Mouse (Mus musculus) left cerebral cortex, adult 2 months (tissue): Measurements from ENCODE around the gene Tuba4a. TPM values are rescaled to one million over a fixed set of nuclear protein-coding genes. Genes with fewer than 3 reads are reported as not detected.

ENCODE experiments used
- DNase-seq, 2 experiments: peaks; one replicate each; pipeline ENCODE4 v3.0.0; 2021 to 2022; ENCODE audit warnings: low spot score in 2 of 2, mixed read lengths in 1 of 2; ENCODE audit errors: extremely low spot score in 1 of 2
- H3K27ac ChIP-seq: fragments of 200-600 bp; 2 replicates; pipeline ENCODE4 v1.8.1; 2022
- H3K4me3 ChIP-seq: fragments of 200-600 bp; 2 replicates; pipeline ENCODE4 v1.8.1; 2022
- CTCF ChIP-seq: fragments of 200-600 bp; IDR thresholded peaks from 2 replicates; pipeline ENCODE4 v1.8.1; 2022; ENCODE audit warnings: antibody characterized with exemption, mild to moderate bottlenecking, moderate library complexity
- intact Hi-C: fragments of 180-260 bp; cut with DNase I; formaldehyde crosslinking; loops from one replicate; pipeline ENCODE4 v1.15.1; 2025
- microRNA-seq, 2 experiments: library from miRNA; unstranded; fragments of <30 nt; microRNA quantifications; one replicate each; pipeline ENCODE4 v1.2.0; 2021
- total RNA-seq, 2 experiments: library from RNA; stranded (reverse); gene quantifications; 2 replicates each; pipeline ENCODE4 v1.2.3; 2021

The Tuba4a gene
- total RNA-seq, 2 experiments from 2014 or later = 594 to 616 TPM

DNA sequence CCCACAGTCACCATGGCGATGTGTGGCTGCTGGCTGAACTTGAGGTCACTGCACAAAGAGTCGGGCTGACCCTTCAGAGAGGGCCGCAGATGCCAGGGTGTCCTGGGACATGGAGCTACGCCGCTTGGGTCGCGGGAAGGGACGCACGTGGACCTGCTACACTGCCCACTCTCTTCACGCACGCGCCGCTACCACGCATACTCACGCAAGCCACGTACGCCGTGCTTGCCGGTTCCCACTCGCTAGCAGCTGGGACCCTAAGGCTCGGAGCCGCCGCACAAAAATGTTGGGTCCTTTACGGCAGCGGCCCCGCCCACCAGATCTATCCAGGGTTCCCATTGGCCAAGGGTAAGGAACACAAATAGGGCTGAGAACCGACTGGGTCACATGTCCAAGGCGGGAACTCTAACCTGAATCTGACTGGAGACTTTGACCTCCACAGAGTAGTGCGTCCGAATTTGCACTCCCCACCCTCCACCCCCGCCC lies 39.5 kb downstream of the Tuba4a start, which contains the start of gene Abcb6:
TSS of gene Abcb6 (minus strand) at position 288 of the 486 bp plus-strand sequence.
- peak; percentile 89 to 92 for DNase-seq
- TF ChIP-seq CTCF = no peak
- intact Hi-C loops = loop anchor here (1.0 to 5.0 kb wide), 4 partner anchors 11 to 72 kb away; partner anchors contain the start of genes Cnppd1, Retreg2 and Tuba4a

DNA sequence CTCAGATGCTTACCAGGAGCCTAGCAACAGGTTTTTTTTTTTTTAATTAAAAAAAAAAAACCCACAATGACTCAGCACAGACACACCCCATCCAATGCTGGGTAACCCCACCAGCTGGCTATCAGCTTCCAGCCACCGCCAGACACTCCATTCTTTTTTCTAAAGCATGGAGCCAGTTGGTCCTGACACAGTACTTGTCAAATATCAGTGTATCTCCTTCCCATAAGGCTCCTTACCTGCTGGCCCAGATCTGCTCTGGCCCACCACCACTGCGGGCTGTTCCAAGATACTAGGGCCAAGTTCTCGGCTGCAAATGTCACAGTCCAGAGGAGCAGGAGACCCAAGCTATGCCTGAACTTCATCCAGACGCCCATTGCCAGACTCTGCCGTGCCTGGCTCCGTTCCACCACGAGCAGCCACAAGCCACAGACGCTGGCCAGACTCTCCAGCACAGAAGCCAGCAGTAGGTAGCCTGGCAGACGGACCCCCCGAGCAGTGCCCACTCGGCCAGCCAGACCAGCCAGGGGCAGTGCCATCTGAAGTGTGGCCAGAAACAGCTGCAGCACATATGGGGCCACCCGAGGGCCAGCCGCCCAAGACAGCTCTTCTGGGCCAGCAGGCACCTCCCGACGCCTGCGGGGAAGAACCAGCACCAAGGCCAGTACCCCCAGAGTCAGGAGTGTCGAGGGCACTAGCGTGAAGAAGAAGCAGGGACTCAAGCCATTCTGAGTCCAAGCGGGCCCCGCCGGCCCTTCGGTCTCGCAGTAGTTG lies 40.1 kb downstream of the Tuba4a start:
- TF ChIP-seq CTCF = no peak
- H3K4me3 ChIP-seq = peak overlapping the region; percentile 62
- DNase-seq = peak; percentile 38 to 41
- peak overlapping the region; percentile 29 for H3K27ac ChIP-seq
- intact Hi-C loops = loop anchor here (1.0 to 5.0 kb wide), 4 partner anchors 10 to 73 kb away; partner anchors contain the start of genes Cnppd1, Retreg2 and Tuba4a

More for the DNA sequence above, 39.5 kb downstream of the Tuba4a start, which contains the start of gene Abcb6:
- Histone ChIP-seq H3K4me3 (peak within 1 kb of the TSS; percentile 62), H3K27ac (peak within 1 kb of the TSS; percentile 29)

DNA sequence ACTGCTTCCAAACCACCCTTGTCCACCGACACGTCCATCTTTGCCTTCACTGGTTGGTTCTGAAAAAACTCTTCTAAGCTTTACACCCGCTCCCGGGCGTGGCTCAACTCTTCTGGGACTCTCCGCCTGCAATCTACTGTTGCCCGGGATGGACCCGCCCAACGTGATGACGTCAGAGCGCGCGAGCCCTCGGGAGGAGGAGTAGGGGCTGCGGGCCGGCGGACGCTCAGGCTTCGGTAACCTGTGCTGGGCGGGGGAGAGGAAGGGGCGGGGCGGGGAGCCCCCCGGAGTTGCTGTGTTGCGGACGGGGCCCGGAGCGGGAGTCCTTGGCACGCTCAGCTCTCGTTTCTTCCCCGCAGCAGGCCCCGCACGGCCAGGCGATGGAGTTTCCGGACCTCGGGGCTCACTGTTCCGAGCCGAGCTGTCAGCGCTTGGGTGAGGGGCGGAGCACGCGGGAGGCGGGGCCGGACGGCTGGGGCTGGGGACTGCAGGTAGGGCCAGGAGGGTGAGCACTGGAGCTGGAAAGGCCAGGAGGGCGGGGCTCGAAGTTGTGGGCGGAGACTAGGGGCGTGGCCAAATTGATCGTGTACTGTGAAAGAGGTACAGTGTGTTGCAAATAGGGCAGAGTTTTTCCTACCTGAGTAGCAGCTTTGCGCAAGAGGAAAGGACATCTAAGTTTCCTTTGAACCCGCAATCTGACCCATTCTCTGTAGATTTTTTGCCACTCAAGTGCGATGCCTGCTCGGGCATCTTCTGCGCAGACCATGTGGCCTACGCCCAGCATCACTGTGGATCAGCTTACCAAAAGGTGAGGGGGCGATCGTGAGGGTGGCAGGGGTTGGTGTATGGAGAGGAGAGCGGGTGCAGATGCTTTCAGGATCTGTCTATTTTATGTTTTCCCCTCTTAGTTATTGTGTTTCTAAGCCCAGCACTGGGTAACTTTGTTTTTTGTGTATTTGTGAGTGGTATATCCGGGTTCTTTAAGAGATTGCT lies 50.9 kb downstream of the Tuba4a start, which contains the start of gene Zfand2b:
TSS of gene Zfand2b (plus strand) at position 175 of the 993 bp plus-strand sequence.
- peak within 1 kb of the TSS; percentile 95 for H3K27ac ChIP-seq
- H3K4me3 ChIP-seq = peak within 1 kb of the TSS; percentile 93
- TF ChIP-seq CTCF = no peak
- intact Hi-C loops = loop anchor here (1.0 to 2.0 kb wide), 2 partner anchors 12 to 26 kb away; partner anchors contain the start of genes Abcb6, Cnppd1 and Retreg2
- DNase-seq = peak; percentile 94 to 95

DNA sequence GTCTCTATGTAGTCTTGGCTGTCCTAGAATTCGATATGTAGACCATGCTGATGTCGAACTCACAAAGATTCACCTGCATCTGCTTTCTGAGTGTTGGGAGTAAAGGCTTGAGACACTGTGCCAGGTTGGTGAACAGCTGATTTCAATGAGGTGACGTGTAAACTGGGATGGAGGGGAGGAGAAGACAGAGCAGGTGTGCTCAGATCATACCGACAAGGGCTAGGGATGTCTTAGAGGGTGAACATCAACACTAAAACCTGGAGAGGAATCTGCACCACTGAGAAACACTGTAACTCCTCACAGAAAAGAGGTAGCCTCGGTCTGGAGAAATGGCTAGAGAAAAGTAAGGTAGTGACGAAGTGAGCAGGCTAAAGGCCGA lies 51.6 kb downstream of the Tuba4a start:
- intact Hi-C loops = loop anchor here (2.0 kb wide), 1 partner anchor 25 kb away; the partner anchor contains the start of genes Cnppd1 and Retreg2
- Histone ChIP-seq H3K27ac (peak overlapping the region; percentile 95), H3K4me3 (peak overlapping the region; percentile 93)
- no peak for DNase-seq
- TF ChIP-seq CTCF = no peak

Small RNA genes lying within 50 kb of the gene (microRNA-seq; reads per million reads assigned to microRNA genes)
- 0 reads per million in 2 experiments for gene Gm27943

Other genes with a start within 250 kb of the Tuba4a start
- gene Nhej1, start 94.7 kb downstream of the Tuba4a start, total RNA-seq = 1 to 10 TPM; 2.4 to 3.3 TPM
- 1 to 10 TPM; 2.7 to 3.3 TPM for gene Slc23a3, start 86.0 kb downstream of the Tuba4a start, total RNA-seq
- gene Cnppd1, start 77.2 kb downstream of the Tuba4a start, total RNA-seq = 10 to 100 TPM; 32.5 to 36.0 TPM
- gene Retreg2, start 77.1 kb downstream of the Tuba4a start, total RNA-seq = 100 to 1,000 TPM; 199 to 200 TPM
- 10 to 100 TPM; 27.6 to 28.9 TPM for gene Zfand2b, start 51.2 kb downstream of the Tuba4a start, total RNA-seq
- gene Abcb6, start 39.5 kb downstream of the Tuba4a start, total RNA-seq = 10 to 100 TPM; 24.9 to 25.4 TPM
- gene Ankzf1, start 27.7 kb downstream of the Tuba4a start, total RNA-seq = 10 to 100 TPM; 25.7 to 30.7 TPM
- gene Atg9a, start 27.7 kb downstream of the Tuba4a start, total RNA-seq = 100 to 1,000 TPM; 131 to 132 TPM
- 10 to 100 TPM; 12.7 to 15.6 TPM for gene Glb1l, start 9.1 kb downstream of the Tuba4a start, total RNA-seq
- 10 to 100 TPM; 85.6 to 86.0 TPM for gene Stk16, start 9.0 kb downstream of the Tuba4a start, total RNA-seq
- not detected for gene A630095N17Rik, start 12.2 kb upstream of the Tuba4a start, total RNA-seq
- 100 to 1,000 TPM in 1 of 2 experiments, 10 to 100 TPM in 1; 93.6 to 102 TPM for gene Dnajb2, start 16.5 kb upstream of the Tuba4a start, total RNA-seq
- 100 to 1,000 TPM; 507 to 550 TPM for gene Ptprn, start 44.6 kb upstream of the Tuba4a start, total RNA-seq
- gene Resp18, start 58.5 kb upstream of the Tuba4a start, total RNA-seq = 100 to 1,000 TPM; 144 to 184 TPM
- 10 to 100 TPM; 49.4 to 53.0 TPM for gene Dnpep, start 98.1 kb upstream of the Tuba4a start, total RNA-seq
- gene Des, start 140.5 kb upstream of the Tuba4a start, total RNA-seq = 1 to 10 TPM in 1 of 2 experiments, under 1 TPM in 1; 0.77 to 1.7 TPM
- gene Speg, start 155.4 kb upstream of the Tuba4a start, total RNA-seq = 100 to 1,000 TPM; 199 to 215 TPM
- 10 to 100 TPM; 65.0 to 69.4 TPM for gene Gmppa, start 216.1 kb upstream of the Tuba4a start, total RNA-seq
- gene Asic4, start 230.6 kb upstream of the Tuba4a start, total RNA-seq = 10 to 100 TPM in 1 of 2 experiments, 1 to 10 TPM in 1; 8.7 to 13.2 TPM